Mouse (Mus musculus): ENCODE results near the gene Tmed10. TPM values are rescaled to one million over a fixed set of nuclear protein-coding genes. Genes with fewer than 3 reads are reported as not detected.

Tmed10 gene
- 227 and 239 TPM in 2 replicates for polyA plus RNA-seq (2012; rRNA removed)

GRCm38 (mm10) chr12:85374561-85375272 lies at the start of gene Tmed10:
Tmed10 (minus strand) TSS chr12:85374847.
- WGBS: under 1% methylated on average over 37 of the region's 37 CpGs
- peak; percentile 86 for DNase-seq
- Histone ChIP-seq H3K4me3 (replicated peaks; ENCODE audit: extremely low read depth, low read depth, low read length) (peak within 1 kb of the TSS; percentile 84), H3K4me1 (ENCODE audit: control insufficient read depth, insufficient read depth, low read length) (peaks cover 3% of the 10 kb centered on the region; the same call in 1 of the 2 replicates)
- TF ChIP-seq POLR2A (IDR thresholded peaks at IDR 0.05; ENCODE audit: borderline replicate concordance, extremely low read depth, low read depth, low read length) (peak; percentile 87; the same call in 1 of the 2 replicates), CTCF (IDR thresholded peaks at IDR 0.05; ENCODE audit: insufficient read depth, low read length) (no peak)

DNA sequence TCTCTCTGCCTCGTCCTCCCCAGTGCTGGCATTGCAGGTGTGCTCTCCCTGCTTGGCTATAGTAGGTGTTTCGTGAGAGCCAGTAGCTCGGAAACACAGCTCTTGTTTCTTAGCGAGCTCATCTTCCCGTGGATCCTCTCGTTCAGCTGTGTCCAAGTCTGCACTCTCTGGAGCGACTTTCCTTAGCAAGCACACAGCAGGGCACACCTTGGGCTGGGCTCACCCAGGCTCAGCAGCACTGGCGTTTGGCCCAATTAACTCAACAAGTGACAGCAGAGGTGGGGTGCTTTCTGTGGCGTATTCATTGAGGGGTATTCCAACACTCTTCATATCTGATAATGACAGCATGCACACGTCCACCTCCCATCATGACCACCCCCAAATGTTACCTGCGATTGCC lies 48.6 kb upstream of the Tmed10 start:
- no peak for TF ChIP-seq CTCF (IDR thresholded peaks at IDR 0.05; ENCODE audit: insufficient read depth, low read length)
- no peak for TF ChIP-seq POLR2A (IDR thresholded peaks at IDR 0.05; ENCODE audit: borderline replicate concordance, extremely low read depth, low read depth, low read length)
- Histone ChIP-seq H3K4me3 (replicated peaks; ENCODE audit: extremely low read depth, low read depth, low read length) (no peak overlapping the region), H3K4me1 (ENCODE audit: control insufficient read depth, insufficient read depth, low read length) (no peaks in the 10 kb centered on the region; the same call in 1 of the 2 replicates)
- 89% methylated on average over 11 of the region's 11 CpGs for WGBS
- DNase-seq: no peak

GRCm38 (mm10) chr12:85422536-85422935 lies 47.9 kb upstream of the Tmed10 start:
- TF ChIP-seq POLR2A (IDR thresholded peaks at IDR 0.05; ENCODE audit: borderline replicate concordance, extremely low read depth, low read depth, low read length): no peak
- TF ChIP-seq CTCF (IDR thresholded peaks at IDR 0.05; ENCODE audit: insufficient read depth, low read length): no peak
- WGBS: 76% methylated on average over 8 of the region's 8 CpGs
- DNase-seq: no peak

GRCm38 (mm10) chr12:85420945-85421344 lies 46.3 kb upstream of the Tmed10 start:
- 62% methylated on average over 9 of the region's 9 CpGs for WGBS
- Histone ChIP-seq H3K4me1 (ENCODE audit: control insufficient read depth, insufficient read depth, low read length) (peaks cover 5% of the 10 kb centered on the region), H3K4me3 (replicated peaks; ENCODE audit: extremely low read depth, low read depth, low read length) (no peak overlapping the region)
- DNase-seq: no peak
- TF ChIP-seq CTCF (IDR thresholded peaks at IDR 0.05; ENCODE audit: insufficient read depth, low read length) (no peak), POLR2A (IDR thresholded peaks at IDR 0.05; ENCODE audit: borderline replicate concordance, extremely low read depth, low read depth, low read length) (no peak)

More at GRCm38 (mm10) chr12:85422536-85422935, 47.9 kb upstream of the Tmed10 start:
- Histone ChIP-seq H3K4me1 (ENCODE audit: control insufficient read depth, insufficient read depth, low read length) (peaks cover 3% of the 10 kb centered on the region), H3K4me3 (replicated peaks; ENCODE audit: extremely low read depth, low read depth, low read length) (no peak overlapping the region)

DNA sequence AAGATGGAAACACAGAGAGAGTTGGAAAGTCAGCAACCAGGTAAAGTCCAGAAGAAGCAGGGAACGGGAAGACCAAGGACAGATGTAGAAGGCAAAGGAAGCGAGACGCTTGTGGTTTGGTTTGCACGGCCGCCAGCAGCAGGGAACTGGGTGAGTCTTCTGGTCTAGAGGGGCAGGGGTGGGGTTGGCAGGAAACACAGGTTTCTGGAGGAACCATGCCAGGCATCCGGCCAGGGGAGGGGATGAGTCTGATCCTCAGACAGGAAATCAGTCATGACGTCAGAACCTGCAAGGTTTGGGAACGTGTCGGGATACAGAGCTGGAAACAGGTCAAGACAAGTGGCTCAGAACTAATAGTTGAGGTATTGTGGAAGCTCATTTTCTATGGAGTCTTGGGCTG lies 43.2 kb upstream of the Tmed10 start:
- Histone ChIP-seq H3K4me1 (ENCODE audit: control insufficient read depth, insufficient read depth, low read length) (peaks cover 5% of the 10 kb centered on the region), H3K4me3 (replicated peaks; ENCODE audit: extremely low read depth, low read depth, low read length) (no peak overlapping the region)
- TF ChIP-seq POLR2A (IDR thresholded peaks at IDR 0.05; ENCODE audit: borderline replicate concordance, extremely low read depth, low read depth, low read length): no peak
- no peak for TF ChIP-seq CTCF (IDR thresholded peaks at IDR 0.05; ENCODE audit: insufficient read depth, low read length)
- DNase-seq: no peak
- WGBS: 35% methylated on average over 9 of the region's 9 CpGs

- Histone ChIP-seq H3K4me3 (replicated peaks; ENCODE audit: extremely low read depth, low read depth, low read length) (no peak overlapping the region), H3K4me1 (ENCODE audit: control insufficient read depth, insufficient read depth, low read length) (peaks cover 5% of the 10 kb centered on the region)
- 62% methylated on average over 5 of the region's 5 CpGs for WGBS
- no peak for DNase-seq
- TF ChIP-seq POLR2A (IDR thresholded peaks at IDR 0.05; ENCODE audit: borderline replicate concordance, extremely low read depth, low read depth, low read length) (no peak), CTCF (IDR thresholded peaks at IDR 0.05; ENCODE audit: insufficient read depth, low read length) (no peak)
Measured at GRCm38 (mm10) chr12:85416298-85416697, 41.7 kb upstream of the Tmed10 start.

GRCm38 (mm10) chr12:85415876-85416275 lies 41.2 kb upstream of the Tmed10 start:
- H3K4me3 ChIP-seq (replicated peaks; ENCODE audit: extremely low read depth, low read depth, low read length): no peak overlapping the region
- WGBS: 86% methylated on average over 3 of the region's 3 CpGs
- peaks cover 5% of the 10 kb centered on the region for H3K4me1 ChIP-seq (ENCODE audit: control insufficient read depth, insufficient read depth, low read length)
- TF ChIP-seq CTCF (IDR thresholded peaks at IDR 0.05; ENCODE audit: insufficient read depth, low read length): no peak
- no peak for TF ChIP-seq POLR2A (IDR thresholded peaks at IDR 0.05; ENCODE audit: borderline replicate concordance, extremely low read depth, low read depth, low read length)
- no peak for DNase-seq

DNA sequence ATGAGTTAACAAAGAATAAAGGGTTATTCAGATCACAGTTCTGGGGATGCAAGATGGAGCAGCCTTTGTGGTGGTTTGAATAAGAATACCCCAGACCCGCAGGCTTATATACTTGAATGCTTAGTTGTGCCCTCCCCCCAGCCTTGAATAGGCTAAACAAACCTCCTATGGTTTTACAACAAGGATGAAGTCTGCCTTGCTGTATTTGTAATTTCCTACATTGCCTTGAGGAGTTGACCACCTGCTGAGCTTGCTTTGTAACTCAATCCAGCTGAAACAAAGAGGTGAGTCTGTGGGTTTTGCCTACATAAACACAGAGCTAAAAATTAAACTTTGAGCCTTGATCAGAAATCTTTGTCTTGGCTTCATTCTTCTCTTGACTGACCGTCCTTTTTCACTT lies 36.5 kb upstream of the Tmed10 start:
- Histone ChIP-seq H3K4me3 (replicated peaks; ENCODE audit: extremely low read depth, low read depth, low read length) (no peak overlapping the region), H3K4me1 (ENCODE audit: control insufficient read depth, insufficient read depth, low read length) (no peaks in the 10 kb centered on the region)
- TF ChIP-seq POLR2A (IDR thresholded peaks at IDR 0.05; ENCODE audit: borderline replicate concordance, extremely low read depth, low read depth, low read length) (no peak), CTCF (IDR thresholded peaks at IDR 0.05; ENCODE audit: insufficient read depth, low read length) (no peak)
- no peak for DNase-seq
- 83% methylated on average over 2 of the region's 2 CpGs for WGBS

GRCm38 (mm10) chr12:85397960-85398272 lies 23.3 kb upstream of the Tmed10 start:
- WGBS: 48% methylated on average over 4 of the region's 4 CpGs
- no peak for DNase-seq
- no peak for TF ChIP-seq POLR2A (IDR thresholded peaks at IDR 0.05; ENCODE audit: borderline replicate concordance, extremely low read depth, low read depth, low read length)
- no peak for TF ChIP-seq CTCF (IDR thresholded peaks at IDR 0.05; ENCODE audit: insufficient read depth, low read length)
- Histone ChIP-seq H3K4me3 (replicated peaks; ENCODE audit: extremely low read depth, low read depth, low read length) (no peak overlapping the region), H3K4me1 (ENCODE audit: control insufficient read depth, insufficient read depth, low read length) (peaks cover 18% of the 10 kb centered on the region)

Data from lung, adult 2 months (tissue).